Mouse (Mus musculus) testis, adult 2 months (tissue): ENCODE measurements around the gene Ech1. TPM values are rescaled to one million over a fixed set of nuclear protein-coding genes. Genes with fewer than 3 reads are reported as not detected.

Experiments used
- H3K27ac ChIP-seq: fragments of 200-500 bp; 2 replicates; pipeline ENCODE4 v1.5.1; 2012; ENCODE audit warnings: low read depth, low read length; ENCODE audit not compliant: control insufficient read depth, insufficient read depth
- H3K27me3 ChIP-seq: fragments of 200-500 bp; 2 replicates; pipeline ENCODE4 v1.6.1; 2012; ENCODE audit warnings: mild to moderate bottlenecking, low read length, moderate library complexity; ENCODE audit not compliant: control insufficient read depth, insufficient read depth
- H3K36me3 ChIP-seq: fragments of 200-500 bp; 2 replicates; pipeline ENCODE4 v1.6.1; 2012; ENCODE audit warnings: mild to moderate bottlenecking, low read length; ENCODE audit not compliant: control insufficient read depth, insufficient read depth
- H3K4me1 ChIP-seq: fragments of 200-500 bp; 2 replicates; pipeline ENCODE4 v1.6.1; 2012; ENCODE audit warnings: low read length; ENCODE audit not compliant: control insufficient read depth, insufficient read depth
- H3K4me3 ChIP-seq: fragments of 200-500 bp; 2 replicates; pipeline ENCODE4 v1.5.1; 2012; ENCODE audit warnings: low read depth, mild to moderate bottlenecking, low read length, moderate library complexity, mixed read lengths; ENCODE audit not compliant: control insufficient read depth
- CTCF ChIP-seq: fragments of 200-500 bp; IDR thresholded peaks from 2 replicates; pipeline ENCODE4 v1.5.1; 2012; ENCODE audit warnings: low read depth, mild to moderate bottlenecking, inconsistent platforms, low read length, moderate library complexity; ENCODE audit not compliant: control insufficient read depth, insufficient read depth, insufficient replicate concordance
- POLR2A ChIP-seq: fragments of 200-500 bp; IDR thresholded peaks from 2 replicates; pipeline ENCODE4 v1.6.1; 2012; ENCODE audit warnings: low read depth, mild to moderate bottlenecking, inconsistent platforms, low read length, moderate library complexity; ENCODE audit not compliant: control insufficient read depth
- polyA plus RNA-seq: library from polyadenylated mRNA; depleted of rRNA; stranded (reverse); fragments of >200 nt; gene quantifications from 2 replicates; pipeline ENCODE4 v1.2.3, GENCODE M21; 2012

Ech1 gene
- polyA plus RNA-seq, 1 experiment = 124 TPM

- Histone ChIP-seq H3K4me3 (peak overlapping the region; percentile 93), H3K36me3 (no peaks in the 10 kb centered on the region), H3K27me3 (no peaks in the 10 kb centered on the region), H3K4me1 (peaks cover 19% of the 10 kb centered on the region), H3K27ac (peak overlapping the region; percentile 63; the same call in 1 of the 2 replicates)
- TF ChIP-seq POLR2A = peak; percentile 28; the same call in 1 of the 2 replicates
- no peak for TF ChIP-seq CTCF
Measured at GRCm38 (mm10) chr7:28795832-28796231, 29.2 kb upstream of the Ech1 start.

DNA sequence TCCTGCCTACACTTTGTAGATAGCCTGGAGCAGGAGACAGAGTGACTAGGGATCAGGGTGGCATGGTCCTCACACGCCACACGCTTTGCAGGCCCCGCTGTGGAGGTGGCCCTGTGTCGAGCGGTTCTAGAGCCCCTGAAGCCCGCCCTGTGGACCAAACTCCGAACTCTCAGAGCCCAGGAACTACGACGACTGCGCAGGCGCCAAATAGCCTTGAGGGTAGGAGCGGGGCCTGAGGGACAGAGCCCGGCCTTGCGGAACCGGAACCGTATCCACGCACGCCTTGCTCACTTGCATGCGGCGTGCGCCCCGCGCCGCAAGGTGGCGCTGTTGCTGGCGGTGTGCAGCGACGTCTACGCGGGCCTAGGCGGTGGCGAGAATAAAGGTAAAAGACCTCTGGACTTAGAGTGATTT, 28.4 kb upstream of the Ech1 start:
- H3K36me3 ChIP-seq = no peaks in the 10 kb centered on the region
- TF ChIP-seq CTCF (peak; percentile 99), POLR2A (no peak)
- H3K27me3 ChIP-seq = no peaks in the 10 kb centered on the region
- H3K27ac ChIP-seq = peak overlapping the region; percentile 19; the same call in 1 of the 2 replicates
- H3K4me3 ChIP-seq = peak overlapping the region; percentile 93
- peaks cover 19% of the 10 kb centered on the region for H3K4me1 ChIP-seq

- H3K4me1 ChIP-seq = peaks cover 23% of the 10 kb centered on the region
- no peaks in the 10 kb centered on the region for H3K27me3 ChIP-seq
- no peak overlapping the region for H3K4me3 ChIP-seq
- no peaks in the 10 kb centered on the region for H3K36me3 ChIP-seq
- no peak overlapping the region for H3K27ac ChIP-seq
- TF ChIP-seq CTCF (no peak), POLR2A (no peak)
Measured at GRCm38 (mm10) chr7:28799994-28800393, 25.0 kb upstream of the Ech1 start.

DNA sequence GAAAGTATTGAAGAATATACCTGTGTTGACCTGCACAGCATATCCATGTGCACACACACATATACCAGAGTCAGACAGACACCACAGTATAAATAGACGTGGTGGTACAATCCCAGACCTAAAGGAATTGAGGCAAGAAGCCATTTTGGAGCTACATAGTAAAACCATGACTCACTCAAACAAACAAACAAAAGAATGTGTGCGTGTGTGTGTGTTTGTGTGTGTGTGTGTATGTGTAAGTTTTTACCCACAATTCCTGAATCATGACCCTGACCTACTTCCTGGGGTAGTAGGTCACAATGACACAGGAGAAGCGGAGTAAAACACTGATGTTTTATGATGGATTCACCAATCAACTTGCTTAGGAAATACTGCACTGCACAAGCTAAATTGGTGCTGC, 23.6 kb upstream of the Ech1 start:
- no peak for TF ChIP-seq POLR2A
- no peak for TF ChIP-seq CTCF
- Histone ChIP-seq H3K36me3 (no peaks in the 10 kb centered on the region), H3K27ac (no peak overlapping the region), H3K4me3 (no peak overlapping the region), H3K4me1 (peaks cover 12% of the 10 kb centered on the region), H3K27me3 (no peaks in the 10 kb centered on the region)

DNA sequence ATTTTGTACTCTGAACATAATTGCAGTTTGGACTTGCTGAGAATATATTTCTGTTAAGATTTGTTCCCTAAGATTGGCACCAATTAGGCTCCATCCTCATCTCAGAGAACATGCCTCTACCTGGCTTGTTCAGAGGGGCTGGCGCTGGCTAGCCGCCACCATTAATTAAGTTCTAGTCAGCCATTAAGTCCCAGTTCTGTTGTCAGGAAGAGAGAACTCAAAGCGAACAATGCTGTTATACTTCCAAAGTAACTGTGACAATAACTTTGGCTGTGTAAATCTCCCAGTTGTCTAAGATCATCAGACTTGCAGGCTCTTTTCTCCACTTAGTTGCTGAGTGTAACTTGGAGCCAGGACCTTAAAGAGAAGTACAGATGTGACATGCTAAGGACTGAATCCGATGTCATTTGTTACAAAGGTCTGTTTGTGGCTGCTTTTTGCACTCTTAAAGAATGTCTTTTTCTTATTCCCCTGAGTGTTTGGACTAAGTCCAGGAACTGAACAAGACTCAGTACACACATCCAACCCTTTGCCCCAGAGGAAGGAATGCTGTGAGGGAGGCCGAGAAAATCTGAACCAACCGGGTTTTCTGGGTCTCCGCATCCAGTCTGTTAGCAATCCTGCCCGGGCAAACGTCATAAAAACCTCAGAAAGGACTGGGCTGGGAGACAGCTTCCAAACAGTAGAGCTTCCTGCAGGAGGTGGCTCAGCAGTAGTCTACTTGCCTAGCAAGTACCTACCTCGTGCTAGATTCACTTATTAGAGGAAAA, 22.9 kb upstream of the Ech1 start:
- H3K27me3 ChIP-seq = no peaks in the 10 kb centered on the region
- H3K4me1 ChIP-seq = peaks cover 7% of the 10 kb centered on the region
- H3K4me3 ChIP-seq = no peak overlapping the region
- H3K27ac ChIP-seq = peak overlapping the region; percentile 45; the same call in 1 of the 2 replicates
- TF ChIP-seq POLR2A (no peak), CTCF (no peak)
- no peaks in the 10 kb centered on the region for H3K36me3 ChIP-seq

GRCm38 (mm10) chr7:28802846-28803588, 22.0 kb upstream of the Ech1 start:
- TF ChIP-seq POLR2A (no peak), CTCF (no peak)
- peaks cover 9% of the 10 kb centered on the region for H3K4me1 ChIP-seq
- H3K4me3 ChIP-seq = no peak overlapping the region

GRCm38 (mm10) chr7:28803756-28804155, 21.3 kb upstream of the Ech1 start:
- H3K27me3 ChIP-seq = no peaks in the 10 kb centered on the region
- no peak for TF ChIP-seq CTCF
- TF ChIP-seq POLR2A = no peak
- no peak overlapping the region for H3K4me3 ChIP-seq
- no peaks in the 10 kb centered on the region for H3K36me3 ChIP-seq
- peaks cover 11% of the 10 kb centered on the region for H3K4me1 ChIP-seq
- H3K27ac ChIP-seq = no peak overlapping the region

More at GRCm38 (mm10) chr7:28802846-28803588, 22.0 kb upstream of the Ech1 start:
- Histone ChIP-seq H3K27ac (no peak overlapping the region; the same call in 1 of the 2 replicates), H3K27me3 (no peaks in the 10 kb centered on the region), H3K36me3 (no peaks in the 10 kb centered on the region)
